In genomic region chr2:151512199-151512598, GRCm38 (mm10) we compare ENCODE assay signal across 9 mouse cellular contexts. TPM values are rescaled to one million over a fixed set of nuclear protein-coding genes. Genes with fewer than 3 reads are reported as not detected.
DNase-seq lines count a peak whose midpoint lies in the region; ATAC-seq and TF ChIP-seq lines count a peak whose summit lies in the region.
"Had no signal": no experiment of that assay in that cellular context is flagged by ENCODE, and none has a peak within 500 bp of the region (broad histone marks: within the 10 kb centered on the region; RNA-seq: fewer than 3 reads in every experiment).

No protein-coding gene starts in this region.

- H3K9ac ChIP-seq in neural tube, embryonic 13.5 days, result no peak overlapping the region
- H3K9ac ChIP-seq in neural tube, embryonic 15.5 days (replicated peaks), result no peak overlapping the region

- no peak overlapping the region for H3K27ac ChIP-seq in neural tube, embryonic 13.5 days (replicated peaks)
- H3K27ac ChIP-seq in neural tube, embryonic 15.5 days (replicated peaks), result no peak overlapping the region
- H3K27ac ChIP-seq in cerebellum, adult 2 months (ENCODE audit: insufficient read depth, low read length), result no peak overlapping the region
- H3K27ac ChIP-seq: kidney, postnatal 0 days had no signal

- H3K4me1 ChIP-seq in neural tube, embryonic 13.5 days (replicated peaks), result no peaks in the 10 kb centered on the region
- peaks cover 10% of the 10 kb centered on the region for H3K4me1 ChIP-seq in neural tube, embryonic 15.5 days
- no peaks in the 10 kb centered on the region; the same call in 1 of the 2 replicates for H3K4me1 ChIP-seq in cerebellum, adult 2 months (ENCODE audit: control insufficient read depth, insufficient read depth, low read length)

- no peaks in the 10 kb centered on the region for H3K9me3 ChIP-seq in neural tube, embryonic 13.5 days
- no peaks in the 10 kb centered on the region for H3K9me3 ChIP-seq in neural tube, embryonic 15.5 days (replicated peaks)

- H3K4me3 ChIP-seq in neural tube, embryonic 13.5 days, result no peak overlapping the region
- no peak overlapping the region for H3K4me3 ChIP-seq in neural tube, embryonic 15.5 days (replicated peaks)
- no peak overlapping the region for H3K4me3 ChIP-seq in cerebellum, adult 2 months (replicated peaks; ENCODE audit: insufficient read depth, low read depth, low read length)

- H3K27me3 ChIP-seq in neural tube, embryonic 13.5 days, result no peaks in the 10 kb centered on the region
- H3K27me3 ChIP-seq in neural tube, embryonic 15.5 days (replicated peaks), result no peaks in the 10 kb centered on the region
- no peaks in the 10 kb centered on the region for H3K27me3 ChIP-seq in cerebellum, adult 2 months (ENCODE audit: control insufficient read depth, insufficient read depth, low read length)

- ATAC-seq in neural tube, embryonic 13.5 days (ENCODE audit: low read depth), result peak; percentile 57; the same call in 1 of the 2 replicates
- ATAC-seq in neural tube, embryonic 15.5 days (ENCODE audit: low FRiP score), result no peak

- peaks cover 98% of the 10 kb centered on the region for H3K36me3 ChIP-seq in neural tube, embryonic 13.5 days
- H3K36me3 ChIP-seq in neural tube, embryonic 15.5 days, result peaks cover 81% of the 10 kb centered on the region

- TF ChIP-seq CTCF in cerebellum, adult 2 months (IDR thresholded peaks at IDR 0.05; ENCODE audit: borderline replicate concordance, insufficient read depth, low read depth, low read length), result no peak

- no peak for TF ChIP-seq POLR2A in cerebellum, adult 2 months (IDR thresholded peaks at IDR 0.05; ENCODE audit: borderline replicate concordance, insufficient read depth, low read length)

- H3K4me2 ChIP-seq in neural tube, embryonic 13.5 days, result no peak overlapping the region
- H3K4me2 ChIP-seq in neural tube, embryonic 15.5 days, result no peak overlapping the region

- peak; percentile 36 to 41 for DNase-seq in cerebellum, adult 2 months
- peak; percentile 34 to 68 for DNase-seq in gastrocnemius, postnatal 4 days (ENCODE audit: low spot score in 2 of 2)
- DNase-seq in layer of hippocampus, adult 9-11 months, result peak; percentile 51
- peak; percentile 46 for DNase-seq in ovary, postnatal 36 days (ENCODE audit: low spot score)
- DNase-seq in Muller cell, postnatal 12 days (ENCODE audit: inconsistent ontology term), result no peak

RNA-seq across cellular contexts. Expression of gene Nsfl1c, which starts 18.2 kb away (rescaled TPM):
- 258 and 272 TPM in 2 replicates for polyA plus RNA-seq in neural tube, embryonic 13.5 days (2015; fragmentation: Nextera tagmentation; extraction: Ambion mirVana)
- 254 and 270 TPM in 2 replicates for polyA plus RNA-seq in neural tube, embryonic 15.5 days (2015; fragmentation: Nextera tagmentation; extraction: Ambion mirVana)
- polyA plus RNA-seq in cerebellum, adult 2 months (2012; rRNA removed), result 146 TPM in 2 replicates
- 100 to 1,000 TPM; 132 to 145 TPM for total RNA-seq in gastrocnemius, postnatal 4 days (2021)

RNA-seq across cellular contexts. Expression of gene Fkbp1a, which starts 30.1 kb away (rescaled TPM):
- polyA plus RNA-seq in neural tube, embryonic 13.5 days (2015; fragmentation: Nextera tagmentation; extraction: Ambion mirVana), result 637 and 667 TPM in 2 replicates
- 644 and 655 TPM in 2 replicates for polyA plus RNA-seq in neural tube, embryonic 15.5 days (2015; fragmentation: Nextera tagmentation; extraction: Ambion mirVana)
- 271 and 283 TPM in 2 replicates for polyA plus RNA-seq in cerebellum, adult 2 months (2012; rRNA removed)
- 100 to 1,000 TPM; 292 to 323 TPM for total RNA-seq in gastrocnemius, postnatal 4 days (2021)

RNA-seq across cellular contexts. Expression of gene 4921509C19Rik, which starts 36.2 kb away (rescaled TPM):
- not detected in 2 replicates for polyA plus RNA-seq in neural tube, embryonic 13.5 days (2015; fragmentation: Nextera tagmentation; extraction: Ambion mirVana)
- polyA plus RNA-seq in neural tube, embryonic 15.5 days (2015; fragmentation: Nextera tagmentation; extraction: Ambion mirVana), result not detected in 2 replicates
- not detected in 2 replicates for polyA plus RNA-seq in cerebellum, adult 2 months (2012; rRNA removed)
- total RNA-seq in gastrocnemius, postnatal 4 days (2021), result not detected
- total RNA-seq: neutrophil, adult 5-6 weeks had no signal
- polyA plus RNA-seq: kidney, postnatal 0 days had no signal
